Mouse (Mus musculus): ENCODE measurements around the gene Ercc2. TPM values are rescaled to one million over a fixed set of nuclear protein-coding genes. Genes with fewer than 3 reads are reported as not detected.

Ercc2 gene
- polyA plus RNA-seq, 1 experiment from 2014 or later, result 22.2 TPM

DNA sequence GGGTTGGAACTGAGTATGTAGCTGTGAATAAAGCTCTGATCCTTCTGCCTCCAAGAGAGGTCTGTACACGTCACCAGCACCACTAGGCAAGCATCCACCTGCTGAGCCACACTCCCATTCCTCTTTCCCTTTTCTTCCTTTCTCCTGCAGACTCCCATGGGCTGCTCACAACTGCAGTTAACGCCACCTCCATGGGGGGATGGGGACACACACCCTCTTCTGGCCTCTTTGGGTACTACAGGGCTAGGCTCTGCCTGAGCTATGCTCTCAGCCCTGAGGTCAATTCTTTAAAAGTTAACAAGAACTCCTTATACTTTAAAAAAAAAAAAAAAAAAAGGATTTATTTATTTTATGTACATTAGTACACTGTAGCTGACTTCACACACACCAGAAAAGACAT is 50.7 kb downstream of the Ercc2 start:
- Histone ChIP-seq H3K27ac (replicated peaks) (no peak overlapping the region), H3K4me1 (no peaks in the 10 kb centered on the region), H3K36me3 (peaks cover 98% of the 10 kb centered on the region), H3K4me3 (replicated peaks) (no peak overlapping the region), H3K9me3 (replicated peaks) (no peaks in the 10 kb centered on the region), H3K9ac (replicated peaks) (no peak overlapping the region), H3K27me3 (replicated peaks) (no peaks in the 10 kb centered on the region), H3K4me2 (no peak overlapping the region)
- WGBS, result 91% methylated on average over 2 of the region's 2 CpGs
- no peak for ATAC-seq (ENCODE audit: low FRiP score)

- Histone ChIP-seq H3K9me3 (replicated peaks) (no peaks in the 10 kb centered on the region), H3K27ac (replicated peaks) (no peak overlapping the region), H3K9ac (replicated peaks) (no peak overlapping the region), H3K4me2 (no peak overlapping the region), H3K36me3 (peaks cover 87% of the 10 kb centered on the region), H3K4me3 (replicated peaks) (no peak overlapping the region), H3K4me1 (no peaks in the 10 kb centered on the region), H3K27me3 (replicated peaks) (no peaks in the 10 kb centered on the region)
- 95% methylated on average over 2 of the region's 2 CpGs for WGBS
- no peak for ATAC-seq (ENCODE audit: low FRiP score)
These were observed 54.5 kb downstream of the Ercc2 start for GRCm38 (mm10) chr7:19436276-19436675.

DNA sequence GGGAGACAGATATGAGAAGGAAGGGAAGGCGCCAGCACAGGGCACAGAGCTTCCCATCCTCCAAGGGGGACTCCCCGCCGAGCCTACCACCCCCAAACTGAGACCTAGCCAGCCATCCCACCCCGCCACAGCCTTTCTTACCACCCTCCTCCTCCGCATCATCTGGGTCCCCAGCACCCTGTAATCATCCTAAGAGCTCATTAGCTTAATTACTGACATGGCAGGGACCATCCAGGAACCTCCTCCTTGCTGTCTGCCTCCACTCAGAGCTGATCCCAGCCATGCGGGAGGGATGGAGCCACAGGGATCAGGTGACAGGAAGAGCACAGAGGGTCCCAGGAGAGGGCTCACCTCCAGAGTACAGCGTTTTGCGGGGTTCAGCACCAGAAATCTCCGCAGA is 55.2 kb downstream of the Ercc2 start:
- Histone ChIP-seq H3K36me3 (peaks cover 86% of the 10 kb centered on the region), H3K9ac (replicated peaks) (no peak overlapping the region), H3K27ac (replicated peaks) (no peak overlapping the region), H3K4me2 (no peak overlapping the region), H3K27me3 (replicated peaks) (no peaks in the 10 kb centered on the region), H3K4me1 (no peaks in the 10 kb centered on the region), H3K9me3 (replicated peaks) (no peaks in the 10 kb centered on the region), H3K4me3 (replicated peaks) (no peak overlapping the region)
- ATAC-seq (ENCODE audit: low FRiP score), result no peak
- 81% methylated on average over 9 of the region's 9 CpGs for WGBS

GRCm38 (mm10) chr7:19441448-19442091 is 59.8 kb downstream of the Ercc2 start:
- Histone ChIP-seq H3K4me1 (no peaks in the 10 kb centered on the region), H3K27me3 (replicated peaks) (no peaks in the 10 kb centered on the region), H3K4me3 (replicated peaks) (no peak overlapping the region), H3K27ac (replicated peaks) (no peak overlapping the region), H3K9ac (replicated peaks) (no peak overlapping the region), H3K4me2 (no peak overlapping the region), H3K9me3 (replicated peaks) (no peaks in the 10 kb centered on the region), H3K36me3 (peaks cover 76% of the 10 kb centered on the region)
- WGBS, result 85% methylated on average over 9 of the region's 9 CpGs
- ATAC-seq (ENCODE audit: low FRiP score), result no peak

DNA sequence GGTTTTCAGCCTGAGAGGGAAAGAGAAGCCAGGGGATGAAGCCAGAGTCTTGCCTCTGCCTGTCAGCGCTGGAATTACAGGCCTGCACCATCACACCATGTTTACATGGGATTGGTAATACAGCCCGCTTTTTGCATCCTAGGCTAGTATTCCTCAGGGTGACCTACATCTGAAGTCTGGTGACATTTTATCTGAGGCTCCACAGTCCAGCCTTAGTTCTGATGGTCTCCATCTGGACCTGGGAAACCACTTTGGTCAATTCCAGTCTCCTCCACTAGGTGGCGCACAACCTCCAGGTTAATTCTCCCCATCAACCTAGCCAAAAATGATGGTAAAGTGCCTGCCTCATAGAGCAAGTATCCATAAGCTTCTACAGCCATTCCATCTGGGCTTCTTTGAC is 61.5 kb downstream of the Ercc2 start:
- no peak overlapping the region for H3K4me2 ChIP-seq
- peak; percentile 53; the same call in 1 of the 2 replicates for ATAC-seq (ENCODE audit: low FRiP score)
- WGBS, result 43% methylated on average over 3 of the region's 3 CpGs
- no peaks in the 10 kb centered on the region for H3K9me3 ChIP-seq (replicated peaks)
- no peak overlapping the region for H3K4me3 ChIP-seq (replicated peaks)
- no peak overlapping the region for H3K27ac ChIP-seq (replicated peaks)
- peaks cover 73% of the 10 kb centered on the region for H3K36me3 ChIP-seq
- H3K4me1 ChIP-seq, result no peaks in the 10 kb centered on the region
- H3K9ac ChIP-seq (replicated peaks), result no peak overlapping the region
- no peaks in the 10 kb centered on the region for H3K27me3 ChIP-seq (replicated peaks)

GRCm38 (mm10) chr7:19444801-19445200 is 63.0 kb downstream of the Ercc2 start:
- no peaks in the 10 kb centered on the region for H3K9me3 ChIP-seq (replicated peaks)
- H3K27ac ChIP-seq (replicated peaks), result no peak overlapping the region
- no peaks in the 10 kb centered on the region for H3K27me3 ChIP-seq (replicated peaks)
- no peak overlapping the region for H3K9ac ChIP-seq (replicated peaks)
- no peak overlapping the region for H3K4me2 ChIP-seq
- H3K4me1 ChIP-seq, result no peaks in the 10 kb centered on the region
- ATAC-seq (ENCODE audit: low FRiP score), result no peak
- H3K4me3 ChIP-seq (replicated peaks), result no peak overlapping the region
- H3K36me3 ChIP-seq, result peaks cover 84% of the 10 kb centered on the region
- WGBS, result 84% methylated on average over 12 of the region's 12 CpGs

MicroRNAs encoded within 50 kb of the gene (microRNA counts, 519-probe panel; counts per million panel counts)
- not detected for microRNA mmu-miR-343

Small RNA genes within 50 kb of the gene (microRNA-seq; reads per million reads assigned to microRNA genes)
- not detected for gene Mir343

Other genes with a start within 250 kb of the Ercc2 start
- gene Qpctl, start 232.7 kb upstream of the Ercc2 start, polyA plus RNA-seq (2015; fragmentation: Nextera tagmentation; extraction: Ambion mirVana), result 21.7 and 24.5 TPM in 2 replicates
- 122 and 124 TPM in 2 replicates for gene Snrpd2, start 232.3 kb upstream of the Ercc2 start, polyA plus RNA-seq (2015; fragmentation: Nextera tagmentation; extraction: Ambion mirVana)
- 1.2 and 2.1 TPM in 2 replicates for gene Gipr, start 215.9 kb upstream of the Ercc2 start, polyA plus RNA-seq (2015; fragmentation: Nextera tagmentation; extraction: Ambion mirVana)
- gene Eml2, start 205.6 kb upstream of the Ercc2 start, polyA plus RNA-seq (2015; fragmentation: Nextera tagmentation; extraction: Ambion mirVana), result 11.6 and 13.3 TPM in 2 replicates
- gene Gpr4, start 169.5 kb upstream of the Ercc2 start, polyA plus RNA-seq (2015; fragmentation: Nextera tagmentation; extraction: Ambion mirVana), result 3.1 and 3.3 TPM in 2 replicates
- 37.8 and 37.9 TPM in 2 replicates for gene Opa3, start 153.7 kb upstream of the Ercc2 start, polyA plus RNA-seq (2015; fragmentation: Nextera tagmentation; extraction: Ambion mirVana)
- gene Vasp, start 110.2 kb upstream of the Ercc2 start, polyA plus RNA-seq (2015; fragmentation: Nextera tagmentation; extraction: Ambion mirVana), result 40.9 and 55.5 TPM in 2 replicates
- 1.3 TPM in 2 replicates for gene Ppm1n, start 101.9 kb upstream of the Ercc2 start, polyA plus RNA-seq (2015; fragmentation: Nextera tagmentation; extraction: Ambion mirVana)
- 105 and 121 TPM in 2 replicates for gene Rtn2, start 99.4 kb upstream of the Ercc2 start, polyA plus RNA-seq (2015; fragmentation: Nextera tagmentation; extraction: Ambion mirVana)
- gene Fosb, start 72.0 kb upstream of the Ercc2 start, polyA plus RNA-seq (2015; fragmentation: Nextera tagmentation; extraction: Ambion mirVana), result 0.09 and 0.18 TPM in 2 replicates
- 78.5 and 93.5 TPM in 2 replicates for gene Ercc1, start 37.2 kb upstream of the Ercc2 start, polyA plus RNA-seq (2015; fragmentation: Nextera tagmentation; extraction: Ambion mirVana)
- 22.2 and 23.0 TPM in 2 replicates for gene Cd3eap, start 22.5 kb upstream of the Ercc2 start, polyA plus RNA-seq (2015; fragmentation: Nextera tagmentation; extraction: Ambion mirVana)
- gene Ppp1r13l, start 22.3 kb upstream of the Ercc2 start, polyA plus RNA-seq (2015; fragmentation: Nextera tagmentation; extraction: Ambion mirVana), result 1.9 and 2.1 TPM in 2 replicates
- gene Klc3, start 22.1 kb downstream of the Ercc2 start, polyA plus RNA-seq (2015; fragmentation: Nextera tagmentation; extraction: Ambion mirVana), result 1.2 and 4.0 TPM in 2 replicates
- 16.6 and 38.6 TPM in 2 replicates for gene Ckm, start 22.8 kb downstream of the Ercc2 start, polyA plus RNA-seq (2015; fragmentation: Nextera tagmentation; extraction: Ambion mirVana)
- gene Mark4, start 76.8 kb downstream of the Ercc2 start, polyA plus RNA-seq (2015; fragmentation: Nextera tagmentation; extraction: Ambion mirVana), result 15.4 and 16.5 TPM in 2 replicates
- 1.5 and 1.8 TPM in 2 replicates for gene Exoc3l2, start 81.3 kb downstream of the Ercc2 start, polyA plus RNA-seq (2015; fragmentation: Nextera tagmentation; extraction: Ambion mirVana)
- 3.9 and 5.0 TPM in 2 replicates for gene Bloc1s3, start 126.4 kb downstream of the Ercc2 start, polyA plus RNA-seq (2015; fragmentation: Nextera tagmentation; extraction: Ambion mirVana)
- gene Trappc6a, start 126.4 kb downstream of the Ercc2 start, polyA plus RNA-seq (2015; fragmentation: Nextera tagmentation; extraction: Ambion mirVana), result 39.2 and 58.6 TPM in 2 replicates
- 1.2 and 1.5 TPM in 2 replicates for gene Nkpd1, start 135.8 kb downstream of the Ercc2 start, polyA plus RNA-seq (2015; fragmentation: Nextera tagmentation; extraction: Ambion mirVana)
- 41.0 and 42.3 TPM in 2 replicates for gene Ppp1r37, start 181.1 kb downstream of the Ercc2 start, polyA plus RNA-seq (2015; fragmentation: Nextera tagmentation; extraction: Ambion mirVana)
- 0.23 and 0.61 TPM in 2 replicates for gene Zfp296, start 195.3 kb downstream of the Ercc2 start, polyA plus RNA-seq (2015; fragmentation: Nextera tagmentation; extraction: Ambion mirVana)
- 145 and 154 TPM in 2 replicates for gene Gemin7, start 195.6 kb downstream of the Ercc2 start, polyA plus RNA-seq (2015; fragmentation: Nextera tagmentation; extraction: Ambion mirVana)
- gene Clasrp, start 222.5 kb downstream of the Ercc2 start, polyA plus RNA-seq (2015; fragmentation: Nextera tagmentation; extraction: Ambion mirVana), result 51.0 and 61.5 TPM in 2 replicates
- gene Relb, start 247.4 kb downstream of the Ercc2 start, polyA plus RNA-seq (2015; fragmentation: Nextera tagmentation; extraction: Ambion mirVana), result 9.6 and 12.8 TPM in 2 replicates